Mouse (Mus musculus) lung, postnatal 0 days (tissue): ENCODE measurements at regions not wholly inside any gene's neighbourhood (a gene's known extent, or its start where the extent isn't known, plus 50 kb on each side); places are given as distances from the start of the nearest gene placed in this dataset.

Source experiments
- ATAC-seq: fragments of 200-750 bp; cut with Nextera tagmentation; 2 replicates; pipeline ENCODE4 v1.8.0; 2017; ENCODE audit warnings: moderate library complexity
- DNase-seq: peaks from one replicate; pipeline ENCODE4 v3.0.0-alpha.2; 2016; ENCODE audit warnings: low spot score
- H3K27ac ChIP-seq: fragments of 300-500 bp; sonication (generic); 2 replicates; pipeline ENCODE4 v1.5.1; 2014; ENCODE audit warnings: antibody characterized with exemption, mild to moderate bottlenecking, low read length, mixed read lengths
- H3K27me3 ChIP-seq: fragments of 300-500 bp; sonication (generic); replicated peaks from 2 replicates; pipeline ENCODE4 v1.6.1; 2014; ENCODE audit warnings: low read length, mixed read lengths; ENCODE audit not compliant: insufficient read depth
- H3K36me3 ChIP-seq: fragments of 300-500 bp; sonication (generic); 2 replicates; pipeline ENCODE4 v1.6.1; 2014; ENCODE audit warnings: low read length, mixed read lengths; ENCODE audit not compliant: insufficient read depth
- H3K4me1 ChIP-seq: fragments of 300-500 bp; sonication (generic); 2 replicates; pipeline ENCODE4 v1.6.1; 2014; ENCODE audit warnings: antibody characterized with exemption, low read depth, low read length, mixed read lengths; ENCODE audit not compliant: insufficient read depth
- H3K4me2 ChIP-seq: fragments of 300-500 bp; sonication (generic); replicated peaks from 2 replicates; pipeline ENCODE4 v1.6.1; 2014; ENCODE audit warnings: low read depth, mild to moderate bottlenecking, low read length, moderate library complexity, mixed read lengths
- H3K4me3 ChIP-seq: fragments of 300-500 bp; sonication (generic); 2 replicates; pipeline ENCODE4 v1.5.1; 2014; ENCODE audit warnings: low read depth, low read length
- H3K9ac ChIP-seq: fragments of 300-500 bp; sonication (generic); replicated peaks from 2 replicates; pipeline ENCODE4 v1.6.1; 2014; ENCODE audit warnings: low read depth, mild to moderate bottlenecking
- H3K9me3 ChIP-seq: fragments of 300-500 bp; sonication (generic); 2 replicates; pipeline ENCODE4 v1.6.1; 2016; ENCODE audit warnings: low read length, mixed read lengths
- CTCF ChIP-seq: IDR thresholded peaks from 2 replicates; pipeline ENCODE4 v1.5.1; 2016; ENCODE audit warnings: antibody characterized with exemption, mild to moderate bottlenecking
- EP300 ChIP-seq: IDR thresholded peaks from 2 replicates; pipeline ENCODE4 v1.6.1; 2016; ENCODE audit warnings: antibody characterized with exemption, mild to moderate bottlenecking, control low read depth
- WGBS: fragments of 180-500 bp; shearing (Covaris S2); extraction: QIAGEN DNeasy Blood & Tissue Kit; methylation state at CpG from one replicate; pipeline ENCODE4 v1.1.7; 2014; 5-methylcytosine and 5-hydroxymethylcytosine counted together

- Histone ChIP-seq H3K27ac (no peak overlapping the region), H3K27me3 (no peaks in the 10 kb centered on the region), H3K4me2 (no peak overlapping the region), H3K4me1 (no peaks in the 10 kb centered on the region), H3K9ac (no peak overlapping the region), H3K4me3 (no peak overlapping the region), H3K36me3 (no peaks in the 10 kb centered on the region), H3K9me3 (no peaks in the 10 kb centered on the region)
- WGBS, result 46% methylated on average over 3 of the region's 3 CpGs
- no peak for ATAC-seq
- no peak for DNase-seq
- TF ChIP-seq CTCF (no peak), EP300 (no peak)
These were observed 57.8 kb upstream of the Chd6 start for GRCm38 (mm10) chr2:161166681-161167080.

GRCm38 (mm10) chr2:161165495-161165894, 56.6 kb upstream of the Chd6 start:
- Histone ChIP-seq H3K27me3 (no peaks in the 10 kb centered on the region), H3K4me2 (no peak overlapping the region), H3K27ac (no peak overlapping the region), H3K4me3 (no peak overlapping the region), H3K9ac (no peak overlapping the region), H3K36me3 (no peaks in the 10 kb centered on the region), H3K9me3 (no peaks in the 10 kb centered on the region), H3K4me1 (no peaks in the 10 kb centered on the region)
- TF ChIP-seq EP300 (no peak), CTCF (no peak)
- no peak for DNase-seq
- 30% methylated on average over 3 of the region's 3 CpGs for WGBS
- no peak for ATAC-seq

- H3K36me3 ChIP-seq, result no peaks in the 10 kb centered on the region
- no peak overlapping the region for H3K4me2 ChIP-seq
- no peak for DNase-seq
- H3K4me1 ChIP-seq, result no peaks in the 10 kb centered on the region
- no peaks in the 10 kb centered on the region for H3K9me3 ChIP-seq
- H3K9ac ChIP-seq, result no peak overlapping the region
- TF ChIP-seq CTCF, result no peak
- H3K27ac ChIP-seq, result no peak overlapping the region
- 36% methylated on average over 5 of the region's 5 CpGs for WGBS
- ATAC-seq, result no peak
- no peak overlapping the region for H3K4me3 ChIP-seq
- no peaks in the 10 kb centered on the region for H3K27me3 ChIP-seq
These were observed 55.4 kb upstream of the Chd6 start for GRCm38 (mm10) chr2:161164320-161164719.
